Mouse (Mus musculus) cerebellum, postnatal 14 days (tissue): ENCODE measurements around the gene Gpr12.
"Not testable (repeated sequence)": the region's sequence is repeated elsewhere in the genome, so short reads cannot be mapped to it uniquely, and the experiment has no call there.

Experiments
- DNase-seq, 2 experiments: peaks; one replicate each; pipeline ENCODE4 v3.0.0; 2021; ENCODE audit warnings: mixed read lengths in 2 of 2

Gpr12 gene

GRCm38 (mm10) chr5:146584478-146585306, at the start of gene Gpr12:
Gpr12 (minus strand) TSS chr5:146585239.
- peak; percentile 29 to 38 for DNase-seq

GRCm38 (mm10) chr5:146631602-146632001, 46.6 kb upstream of the Gpr12 start:
- DNase-seq: no peak

- peak; percentile 36 to 49 for DNase-seq
Observed at GRCm38 (mm10) chr5:146630961-146631360, 45.9 kb upstream of the Gpr12 start.

- peak; percentile 42 to 61 for DNase-seq
Observed at GRCm38 (mm10) chr5:146629636-146630035, 44.6 kb upstream of the Gpr12 start.

GRCm38 (mm10) chr5:146628804-146629203, 43.8 kb upstream of the Gpr12 start:
- no peak for DNase-seq

- DNase-seq: no peak
Observed at GRCm38 (mm10) chr5:146627901-146628300, 42.9 kb upstream of the Gpr12 start.

- DNase-seq: peak; percentile 25 to 27
Observed at GRCm38 (mm10) chr5:146625635-146626311, 40.7 kb upstream of the Gpr12 start.

GRCm38 (mm10) chr5:146611830-146612229, 26.8 kb upstream of the Gpr12 start:
- DNase-seq: no peak

GRCm38 (mm10) chr5:146611009-146611408, 26.0 kb upstream of the Gpr12 start:
- DNase-seq: no peak

GRCm38 (mm10) chr5:146609646-146610045, 24.6 kb upstream of the Gpr12 start:
- no peak for DNase-seq

- no peak for DNase-seq
Observed at GRCm38 (mm10) chr5:146607816-146608215, 22.8 kb upstream of the Gpr12 start.

- DNase-seq: no peak
Observed at GRCm38 (mm10) chr5:146606895-146607294, 21.9 kb upstream of the Gpr12 start.

GRCm38 (mm10) chr5:146606221-146606620, 21.2 kb upstream of the Gpr12 start:
- DNase-seq: no peak

- no peak for DNase-seq
Observed at GRCm38 (mm10) chr5:146599970-146600369, 14.9 kb upstream of the Gpr12 start.

GRCm38 (mm10) chr5:146599216-146599615, 14.2 kb upstream of the Gpr12 start:
- not testable (repeated sequence) for DNase-seq

GRCm38 (mm10) chr5:146598215-146599119, 13.4 kb upstream of the Gpr12 start:
- no peak for DNase-seq

- no peak for DNase-seq
Observed at GRCm38 (mm10) chr5:146597503-146597874, 12.4 kb upstream of the Gpr12 start.

GRCm38 (mm10) chr5:146596612-146597502, 11.8 kb upstream of the Gpr12 start:
- no peak for DNase-seq

GRCm38 (mm10) chr5:146592580-146592979, 7.5 kb upstream of the Gpr12 start:
- no peak for DNase-seq

- DNase-seq: no peak
Observed at GRCm38 (mm10) chr5:146591636-146592035, 6.6 kb upstream of the Gpr12 start.

- peak in 1 of 2 experiments; percentile 8 for DNase-seq
Observed at GRCm38 (mm10) chr5:146590987-146591386, 5.9 kb upstream of the Gpr12 start.
